Mouse (Mus musculus): ENCODE measurements at regions not wholly inside any gene's neighbourhood (a gene's known extent, or its start where the extent isn't known, plus 50 kb on each side); places are given as distances from the start of the nearest gene placed in this dataset.

GRCm38 (mm10) chr4:142441045-142441444, 201.8 kb upstream of the Kazn start:
- H3K27ac ChIP-seq (ENCODE audit: insufficient read depth, low read length), result no peak overlapping the region
- TF ChIP-seq CTCF (IDR thresholded peaks at IDR 0.05; ENCODE audit: low read depth, low read length) (no peak), POLR2A (IDR thresholded peaks at IDR 0.05; ENCODE audit: insufficient read depth, low read length) (no peak), EP300 (IDR thresholded peaks at IDR 0.05; ENCODE audit: insufficient read depth, low read depth, low read length) (no peak)
- H3K4me3 ChIP-seq (ENCODE audit: low read depth, low read length), result no peak overlapping the region
- H3K9me3 ChIP-seq (replicated peaks; ENCODE audit: control insufficient read depth, insufficient read depth, low read length, poor library complexity, severe bottlenecking), result no peaks in the 10 kb centered on the region
- no peak overlapping the region for H3K9ac ChIP-seq (ENCODE audit: low read depth, poor library complexity, severe bottlenecking)
- no peaks in the 10 kb centered on the region for H3K36me3 ChIP-seq (ENCODE audit: control insufficient read depth, insufficient read depth, low read length, poor library complexity, severe bottlenecking)
- no peaks in the 10 kb centered on the region for H3K4me1 ChIP-seq (ENCODE audit: control insufficient read depth, insufficient read depth, low read length)
- no peaks in the 10 kb centered on the region for H3K27me3 ChIP-seq (ENCODE audit: control insufficient read depth, insufficient read depth, low read length, poor library complexity, severe bottlenecking)

DNA sequence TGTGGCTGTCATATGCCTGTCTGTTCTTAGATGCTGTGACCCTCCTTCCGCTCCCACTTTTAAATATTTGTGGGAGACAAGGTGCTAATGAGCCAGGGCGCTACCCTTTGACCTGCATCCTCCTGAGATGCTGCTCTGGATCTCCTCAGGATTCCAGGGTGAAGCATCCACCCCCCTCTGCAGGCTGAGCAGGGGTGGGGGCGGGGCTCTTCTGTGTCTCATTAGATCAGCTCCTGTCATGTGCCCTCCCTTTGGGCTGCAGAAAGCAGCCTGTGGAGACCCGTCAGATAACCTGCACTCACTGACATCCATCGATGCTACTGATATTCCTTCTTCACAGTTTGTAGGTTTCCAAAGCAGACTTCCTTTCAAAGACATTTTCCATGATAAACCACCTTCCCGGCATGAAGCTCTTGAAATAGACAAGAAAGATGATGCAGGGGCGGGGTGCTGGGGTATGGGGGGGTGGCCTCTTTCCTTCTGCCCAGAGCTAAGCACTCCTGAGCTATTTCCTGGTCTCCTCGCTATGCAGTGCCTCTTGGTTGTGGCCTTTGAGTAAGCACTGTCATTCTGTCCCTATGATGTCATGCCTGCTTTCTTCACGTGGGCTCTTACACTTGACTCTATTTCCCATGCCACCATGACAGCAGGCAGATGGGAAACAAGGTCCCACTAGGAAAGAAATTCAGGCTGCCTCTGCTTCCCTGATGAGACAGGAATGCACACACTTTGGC, 200.4 kb upstream of the Kazn start:
- no peak overlapping the region for H3K9ac ChIP-seq (ENCODE audit: low read depth, poor library complexity, severe bottlenecking)

GRCm38 (mm10) chr4:142424596-142424995, 185.4 kb upstream of the Kazn start:
- Histone ChIP-seq H3K4me3 (ENCODE audit: low read depth, low read length) (no peak overlapping the region), H3K4me1 (ENCODE audit: control insufficient read depth, insufficient read depth, low read length) (no peaks in the 10 kb centered on the region), H3K36me3 (ENCODE audit: control insufficient read depth, insufficient read depth, low read length, poor library complexity, severe bottlenecking) (no peaks in the 10 kb centered on the region), H3K9ac (ENCODE audit: low read depth, poor library complexity, severe bottlenecking) (no peak overlapping the region), H3K27me3 (ENCODE audit: control insufficient read depth, insufficient read depth, low read length, poor library complexity, severe bottlenecking) (no peaks in the 10 kb centered on the region), H3K27ac (ENCODE audit: insufficient read depth, low read length) (no peak overlapping the region), H3K9me3 (replicated peaks; ENCODE audit: control insufficient read depth, insufficient read depth, low read length, poor library complexity, severe bottlenecking) (no peaks in the 10 kb centered on the region)
- no peak for TF ChIP-seq CTCF (IDR thresholded peaks at IDR 0.05; ENCODE audit: low read depth, low read length)
- TF ChIP-seq EP300 (IDR thresholded peaks at IDR 0.05; ENCODE audit: insufficient read depth, low read depth, low read length), result no peak
- TF ChIP-seq POLR2A (IDR thresholded peaks at IDR 0.05; ENCODE audit: insufficient read depth, low read length), result no peak

More for the DNA sequence above, 200.4 kb upstream of the Kazn start:
- Histone ChIP-seq H3K9me3 (replicated peaks; ENCODE audit: control insufficient read depth, insufficient read depth, low read length, poor library complexity, severe bottlenecking) (no peaks in the 10 kb centered on the region), H3K36me3 (ENCODE audit: control insufficient read depth, insufficient read depth, low read length, poor library complexity, severe bottlenecking) (no peaks in the 10 kb centered on the region), H3K27me3 (ENCODE audit: control insufficient read depth, insufficient read depth, low read length, poor library complexity, severe bottlenecking) (no peaks in the 10 kb centered on the region), H3K4me3 (ENCODE audit: low read depth, low read length) (no peak overlapping the region), H3K27ac (ENCODE audit: insufficient read depth, low read length) (no peak overlapping the region), H3K4me1 (ENCODE audit: control insufficient read depth, insufficient read depth, low read length) (no peaks in the 10 kb centered on the region)
- no peak for TF ChIP-seq POLR2A (IDR thresholded peaks at IDR 0.05; ENCODE audit: insufficient read depth, low read length)
- no peak for TF ChIP-seq EP300 (IDR thresholded peaks at IDR 0.05; ENCODE audit: insufficient read depth, low read depth, low read length)
- no peak for TF ChIP-seq CTCF (IDR thresholded peaks at IDR 0.05; ENCODE audit: low read depth, low read length)

- H3K27ac ChIP-seq (ENCODE audit: insufficient read depth, low read length), result no peak overlapping the region
- H3K9me3 ChIP-seq (replicated peaks; ENCODE audit: control insufficient read depth, insufficient read depth, low read length, poor library complexity, severe bottlenecking), result no peaks in the 10 kb centered on the region
- no peak overlapping the region for H3K4me3 ChIP-seq (ENCODE audit: low read depth, low read length)
- H3K4me1 ChIP-seq (ENCODE audit: control insufficient read depth, insufficient read depth, low read length), result no peaks in the 10 kb centered on the region
- no peak for TF ChIP-seq POLR2A (IDR thresholded peaks at IDR 0.05; ENCODE audit: insufficient read depth, low read length)
- no peak for TF ChIP-seq EP300 (IDR thresholded peaks at IDR 0.05; ENCODE audit: insufficient read depth, low read depth, low read length)
- no peak for TF ChIP-seq CTCF (IDR thresholded peaks at IDR 0.05; ENCODE audit: low read depth, low read length)
- no peak overlapping the region for H3K9ac ChIP-seq (ENCODE audit: low read depth, poor library complexity, severe bottlenecking)
- H3K27me3 ChIP-seq (ENCODE audit: control insufficient read depth, insufficient read depth, low read length, poor library complexity, severe bottlenecking), result no peaks in the 10 kb centered on the region
- H3K36me3 ChIP-seq (ENCODE audit: control insufficient read depth, insufficient read depth, low read length, poor library complexity, severe bottlenecking), result no peaks in the 10 kb centered on the region
These were observed 181.2 kb upstream of the Kazn start for GRCm38 (mm10) chr4:142420427-142420826.

GRCm38 (mm10) chr4:142414874-142415273, 175.7 kb upstream of the Kazn start:
- no peaks in the 10 kb centered on the region for H3K27me3 ChIP-seq (ENCODE audit: control insufficient read depth, insufficient read depth, low read length, poor library complexity, severe bottlenecking)
- H3K9ac ChIP-seq (ENCODE audit: low read depth, poor library complexity, severe bottlenecking), result no peak overlapping the region
- TF ChIP-seq EP300 (IDR thresholded peaks at IDR 0.05; ENCODE audit: insufficient read depth, low read depth, low read length) (no peak), POLR2A (IDR thresholded peaks at IDR 0.05; ENCODE audit: insufficient read depth, low read length) (no peak), CTCF (IDR thresholded peaks at IDR 0.05; ENCODE audit: low read depth, low read length) (no peak)
- no peaks in the 10 kb centered on the region for H3K36me3 ChIP-seq (ENCODE audit: control insufficient read depth, insufficient read depth, low read length, poor library complexity, severe bottlenecking)
- H3K4me1 ChIP-seq (ENCODE audit: control insufficient read depth, insufficient read depth, low read length), result no peaks in the 10 kb centered on the region
- H3K27ac ChIP-seq (ENCODE audit: insufficient read depth, low read length), result no peak overlapping the region
- H3K9me3 ChIP-seq (replicated peaks; ENCODE audit: control insufficient read depth, insufficient read depth, low read length, poor library complexity, severe bottlenecking), result no peaks in the 10 kb centered on the region
- H3K4me3 ChIP-seq (ENCODE audit: low read depth, low read length), result no peak overlapping the region

DNA sequence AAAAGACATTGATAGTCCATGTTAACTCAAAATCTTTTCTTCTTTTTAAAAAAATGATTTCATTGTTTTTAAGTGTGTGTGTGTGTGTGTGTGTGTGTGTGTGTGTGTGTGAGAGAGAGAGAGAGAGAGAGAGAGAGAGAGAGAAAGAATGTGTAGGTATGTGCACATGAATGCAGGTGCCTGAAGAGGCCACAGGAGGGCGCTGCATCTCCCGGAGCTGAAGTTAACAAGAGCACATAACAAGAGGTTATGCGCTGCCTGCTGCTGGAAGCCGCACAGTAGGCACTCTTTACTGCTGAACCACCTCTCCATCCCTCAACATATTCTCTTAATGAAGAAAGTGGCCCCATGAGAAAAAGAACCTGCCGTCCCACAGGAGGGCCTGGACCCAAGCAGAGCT, 172.6 kb upstream of the Kazn start:
- TF ChIP-seq CTCF (IDR thresholded peaks at IDR 0.05; ENCODE audit: low read depth, low read length), result peak; percentile 50
- no peak for TF ChIP-seq POLR2A (IDR thresholded peaks at IDR 0.05; ENCODE audit: insufficient read depth, low read length)
- Histone ChIP-seq H3K36me3 (ENCODE audit: control insufficient read depth, insufficient read depth, low read length, poor library complexity, severe bottlenecking) (no peaks in the 10 kb centered on the region), H3K4me1 (ENCODE audit: control insufficient read depth, insufficient read depth, low read length) (no peaks in the 10 kb centered on the region), H3K9ac (ENCODE audit: low read depth, poor library complexity, severe bottlenecking) (no peak overlapping the region), H3K4me3 (ENCODE audit: low read depth, low read length) (no peak overlapping the region), H3K9me3 (replicated peaks; ENCODE audit: control insufficient read depth, insufficient read depth, low read length, poor library complexity, severe bottlenecking) (no peaks in the 10 kb centered on the region), H3K27me3 (ENCODE audit: control insufficient read depth, insufficient read depth, low read length, poor library complexity, severe bottlenecking) (no peaks in the 10 kb centered on the region), H3K27ac (ENCODE audit: insufficient read depth, low read length) (no peak overlapping the region)
